Mouse (Mus musculus) bone marrow macrophage, adult 2 months (primary cell): ENCODE measurements around the gene Pde1a. TPM values are rescaled to one million over a fixed set of nuclear protein-coding genes. Genes with fewer than 3 reads are reported as not detected.

ENCODE experiments used
- H3K27ac ChIP-seq: 2 replicates; pipeline ENCODE4 v1.5.1; 2012; ENCODE audit warnings: low read depth, low read length; ENCODE audit not compliant: insufficient read depth
- H3K4me1 ChIP-seq: 2 replicates; pipeline ENCODE4 v1.6.1; 2012; ENCODE audit warnings: low read length; ENCODE audit not compliant: control insufficient read depth, insufficient read depth
- H3K4me3 ChIP-seq: 2 replicates; pipeline ENCODE4 v1.5.1; 2012; ENCODE audit warnings: mild to moderate bottlenecking, low read length, moderate library complexity; ENCODE audit not compliant: insufficient read depth
- CTCF ChIP-seq: IDR thresholded peaks from 2 replicates; pipeline ENCODE4 v1.5.1; 2012; ENCODE audit warnings: low read depth, mild to moderate bottlenecking, low read length, moderate library complexity
- POLR2A ChIP-seq: IDR thresholded peaks from 2 replicates; pipeline ENCODE4 v1.6.1; 2012; ENCODE audit warnings: mild to moderate bottlenecking, low read depth, low read length, borderline replicate concordance
- polyA plus RNA-seq: library from polyadenylated mRNA; stranded (reverse); fragments of >200 nt; gene quantifications from 2 replicates; pipeline ENCODE4 v1.2.4, GENCODE M21; 2012; ENCODE audit not compliant: missing spikeins, insufficient read depth, insufficient read length

The Pde1a gene
- not detected in 2 replicates for polyA plus RNA-seq

- no peak within 1 kb of the TSS for H3K4me3 ChIP-seq
These were observed at the start of gene Pde1a for GRCm38 (mm10) chr2:80128861-80129698. TSS of gene Pde1a (minus strand) at chr2:80129458.

GRCm38 (mm10) chr2:80178608-80179280 is 49.5 kb upstream of the Pde1a start:
- Histone ChIP-seq H3K27ac (no peak overlapping the region), H3K4me1 (no peaks in the 10 kb centered on the region), H3K4me3 (no peak overlapping the region)
- no peak for TF ChIP-seq CTCF
- TF ChIP-seq POLR2A: no peak

More at GRCm38 (mm10) chr2:80128861-80129698, at the start of gene Pde1a:
- Histone ChIP-seq H3K4me1 (no peaks in the 10 kb centered on the region), H3K27ac (no peak within 1 kb of the TSS)
- TF ChIP-seq POLR2A (no peak), CTCF (no peak)

- H3K4me1 ChIP-seq: no peaks in the 10 kb centered on the region
- no peak overlapping the region for H3K27ac ChIP-seq
- no peak overlapping the region for H3K4me3 ChIP-seq
- TF ChIP-seq CTCF: no peak
- TF ChIP-seq POLR2A: no peak
These were observed 48.9 kb upstream of the Pde1a start for GRCm38 (mm10) chr2:80178154-80178553.

GRCm38 (mm10) chr2:80168103-80168502 is 38.8 kb upstream of the Pde1a start:
- Histone ChIP-seq H3K4me1 (no peaks in the 10 kb centered on the region), H3K27ac (no peak overlapping the region), H3K4me3 (no peak overlapping the region)
- no peak for TF ChIP-seq POLR2A
- TF ChIP-seq CTCF: no peak

DNA sequence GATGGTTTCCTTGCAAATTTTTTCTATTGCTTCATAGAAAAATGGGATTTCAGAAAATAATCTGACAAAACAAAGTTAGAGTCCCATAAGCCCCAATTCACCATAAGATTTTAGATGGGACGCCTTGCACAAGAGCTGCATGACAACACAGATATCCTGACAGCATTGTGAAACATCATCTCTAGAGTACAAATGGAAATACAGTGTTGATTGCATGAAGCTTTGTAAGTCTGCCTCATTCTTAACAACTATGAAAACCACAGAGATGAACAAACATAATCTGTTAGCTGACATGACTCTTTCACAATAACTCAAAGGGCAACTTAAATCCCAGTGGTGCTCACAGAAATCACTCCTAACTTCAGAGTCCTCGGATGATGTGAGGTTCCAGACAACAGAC is 29.5 kb upstream of the Pde1a start:
- Histone ChIP-seq H3K27ac (no peak overlapping the region), H3K4me1 (no peaks in the 10 kb centered on the region), H3K4me3 (no peak overlapping the region)
- TF ChIP-seq CTCF (no peak), POLR2A (no peak)

GRCm38 (mm10) chr2:80158196-80158595 is 28.9 kb upstream of the Pde1a start:
- no peak for TF ChIP-seq POLR2A
- H3K4me3 ChIP-seq: no peak overlapping the region
- no peak overlapping the region for H3K27ac ChIP-seq
- H3K4me1 ChIP-seq: no peaks in the 10 kb centered on the region

DNA sequence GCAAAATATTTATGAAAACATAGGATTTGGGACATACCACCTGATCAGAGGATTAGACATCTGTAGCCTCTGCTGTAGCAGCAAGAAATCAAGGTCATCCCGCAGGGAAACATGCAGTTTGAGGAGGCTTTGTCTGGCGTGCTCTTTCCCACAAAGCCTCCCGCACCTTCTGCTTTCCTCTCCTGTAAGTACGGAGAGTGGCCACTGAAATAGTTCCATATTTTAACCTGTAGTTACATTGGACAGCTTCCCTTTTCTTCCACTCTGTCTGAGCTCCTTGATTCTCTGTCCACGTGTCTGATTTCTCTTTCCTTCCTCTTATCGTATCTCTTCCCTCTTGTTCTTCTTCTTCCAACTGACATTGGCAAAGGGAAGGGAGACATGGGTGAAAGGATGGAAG is 20.8 kb upstream of the Pde1a start:
- TF ChIP-seq POLR2A: no peak
- no peak for TF ChIP-seq CTCF
- Histone ChIP-seq H3K4me1 (no peaks in the 10 kb centered on the region), H3K4me3 (no peak overlapping the region), H3K27ac (no peak overlapping the region)

GRCm38 (mm10) chr2:80149332-80149731 is 20.1 kb upstream of the Pde1a start:
- Histone ChIP-seq H3K27ac (no peak overlapping the region), H3K4me3 (no peak overlapping the region), H3K4me1 (no peaks in the 10 kb centered on the region)
- TF ChIP-seq POLR2A (no peak), CTCF (no peak)

DNA sequence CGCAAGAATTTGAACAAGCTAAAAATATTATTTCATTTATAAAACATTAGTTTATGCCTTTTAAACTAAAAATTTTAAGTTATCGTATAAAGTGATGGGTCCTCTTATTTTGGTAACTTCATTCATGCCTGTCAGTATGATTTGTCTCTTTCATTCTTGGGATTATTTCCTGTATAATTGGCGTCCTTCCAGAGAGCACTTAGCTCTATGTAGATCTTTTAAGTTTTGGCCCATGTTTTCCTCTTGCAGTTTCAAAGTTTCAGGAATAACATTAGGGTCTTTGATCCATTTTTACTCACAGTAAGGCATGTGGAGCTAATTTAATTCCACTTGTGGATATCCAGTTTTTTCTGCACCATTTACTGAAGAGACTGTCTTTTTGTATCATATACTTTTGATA is 5.8 kb upstream of the Pde1a start:
- no peak overlapping the region for H3K4me3 ChIP-seq
- TF ChIP-seq POLR2A: no peak
- no peak for TF ChIP-seq CTCF
- H3K4me1 ChIP-seq: no peaks in the 10 kb centered on the region
- no peak overlapping the region for H3K27ac ChIP-seq

DNA sequence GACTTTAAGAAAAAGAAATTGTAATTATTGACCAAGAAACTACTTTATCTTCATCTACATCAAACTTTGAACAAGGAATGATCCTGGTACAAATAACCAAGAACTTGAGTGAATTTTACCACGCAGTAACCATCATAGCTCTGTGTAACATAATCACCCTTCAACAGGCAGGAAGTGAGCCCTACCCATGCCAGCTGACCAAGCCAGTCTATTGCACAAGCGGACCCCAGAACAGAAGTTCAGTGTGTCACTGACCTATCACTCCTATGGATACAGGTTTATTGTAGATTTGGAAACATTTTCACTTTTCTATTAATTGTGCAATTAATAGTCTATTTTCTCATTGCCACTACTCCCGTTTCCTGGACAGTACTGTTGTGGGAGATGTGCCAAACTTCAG is 3.4 kb upstream of the Pde1a start:
- Histone ChIP-seq H3K4me1 (no peaks in the 10 kb centered on the region), H3K4me3 (no peak overlapping the region), H3K27ac (no peak overlapping the region)
- no peak for TF ChIP-seq CTCF
- TF ChIP-seq POLR2A: no peak
